8 mouse cellular contexts compared by ENCODE assay signal in genomic region chr1:58586171-58586997, GRCm38 (mm10). TPM values are rescaled to one million over a fixed set of nuclear protein-coding genes. Genes with fewer than 3 reads are reported as not detected.
A peak's percentile ranks its signal among the peaks of the same experiment; 100 is the strongest.
DNase-seq lines count a peak whose midpoint lies in the region; ATAC-seq lines count a peak whose summit lies in the region.

TSS of gene Fam126b (minus strand) at chr1:58586323.
TSS of gene Ndufb3 (plus strand) at chr1:58586384.

- H3K36me3 ChIP-seq in heart, embryonic 14.5 days (ENCODE audit: control insufficient read depth, insufficient read depth, low read length), result peaks cover 4% of the 10 kb centered on the region
- peaks cover 5% of the 10 kb centered on the region for H3K36me3 ChIP-seq in liver, embryonic 13.5 days
- no peaks in the 10 kb centered on the region for H3K36me3 ChIP-seq in stomach, embryonic 16.5 days (ENCODE audit: control insufficient read depth, insufficient read depth, low read length)

- peak; percentile 100 for ATAC-seq in erythroid progenitor cell, adult 5-6 weeks (replicated peaks; ENCODE audit: low FRiP score, poor library complexity, severe bottlenecking)
- peak; percentile 96 for ATAC-seq in heart, embryonic 14.5 days (ENCODE audit: insufficient number of reproducible peaks, insufficient read depth, low FRiP score, low read depth)
- peak; percentile 99 for ATAC-seq in liver, embryonic 13.5 days (ENCODE audit: low read depth)
- peak; percentile 97 for ATAC-seq in stomach, embryonic 16.5 days (ENCODE audit: insufficient read depth, low FRiP score)

- H3K4me2 ChIP-seq in heart, embryonic 14.5 days (ENCODE audit: low read length), result peak within 1 kb of the TSS; percentile 92
- peak within 1 kb of the TSS; percentile 87 for H3K4me2 ChIP-seq in liver, embryonic 13.5 days
- H3K4me2 ChIP-seq in stomach, embryonic 16.5 days (ENCODE audit: low read depth, low read length), result peak within 1 kb of the TSS; percentile 65

- peaks cover 0 to 14% of the 10 kb centered on the region in 2 experiments; a peak in 2 of 4 replicates for H3K4me1 ChIP-seq in heart, embryonic 14.5 days (ENCODE audit: control insufficient read depth in 2 of 2, insufficient read depth in 2 of 2, low read length in 2 of 2)
- peaks cover 15% of the 10 kb centered on the region for H3K4me1 ChIP-seq in liver, embryonic 13.5 days (replicated peaks)
- H3K4me1 ChIP-seq in stomach, embryonic 16.5 days (ENCODE audit: control insufficient read depth, insufficient read depth, low read length), result peaks cover 8% of the 10 kb centered on the region

- H3K9ac ChIP-seq in heart, embryonic 14.5 days (ENCODE audit: low read length), result peak within 1 kb of the TSS; percentile 92
- peak within 1 kb of the TSS; percentile 92 for H3K9ac ChIP-seq in liver, embryonic 13.5 days
- H3K9ac ChIP-seq in stomach, embryonic 16.5 days (ENCODE audit: low read length), result peak within 1 kb of the TSS; percentile 91

- peak within 1 kb of the TSS; percentile 65 to 95 for H3K27ac ChIP-seq in heart, embryonic 14.5 days (replicated peaks in 1 of 2; ENCODE audit: control insufficient read depth in 1 of 2, insufficient read depth in 1 of 2, low read depth in 2 of 2, low read length in 2 of 2)
- peak within 1 kb of the TSS; percentile 59 for H3K27ac ChIP-seq in liver, embryonic 13.5 days
- peak within 1 kb of the TSS; percentile 78 for H3K27ac ChIP-seq in stomach, embryonic 16.5 days (ENCODE audit: low read length)

- H3K9me3 ChIP-seq in heart, embryonic 14.5 days (ENCODE audit: control insufficient read depth, low read length), result no peaks in the 10 kb centered on the region
- H3K9me3 ChIP-seq in liver, embryonic 13.5 days (replicated peaks), result no peaks in the 10 kb centered on the region
- no peaks in the 10 kb centered on the region for H3K9me3 ChIP-seq in stomach, embryonic 16.5 days (replicated peaks; ENCODE audit: control insufficient read depth, low read length)

- peak within 1 kb of the TSS; percentile 71 to 97 for H3K4me3 ChIP-seq in heart, embryonic 14.5 days (ENCODE audit: control insufficient read depth in 1 of 2, insufficient read depth in 1 of 2, low read depth in 1 of 2, low read length in 2 of 2)
- H3K4me3 ChIP-seq in liver, embryonic 13.5 days (replicated peaks), result peak within 1 kb of the TSS; percentile 94
- H3K4me3 ChIP-seq in stomach, embryonic 16.5 days (replicated peaks; ENCODE audit: low read length), result peak within 1 kb of the TSS; percentile 89

- WGBS in heart, embryonic 14.5 days, result under 1% methylated on average over 41 of the region's 41 CpGs
- under 1% methylated on average over 41 of the region's 41 CpGs for WGBS in liver, embryonic 13.5 days (ENCODE audit: insufficient replicate concordance)
- WGBS in stomach, embryonic 16.5 days, result under 1% methylated on average over 40 of the region's 41 CpGs

- H3K27me3 ChIP-seq in heart, embryonic 14.5 days (ENCODE audit: control insufficient read depth, insufficient read depth, low read length), result no peaks in the 10 kb centered on the region
- no peaks in the 10 kb centered on the region for H3K27me3 ChIP-seq in liver, embryonic 13.5 days
- H3K27me3 ChIP-seq in stomach, embryonic 16.5 days (ENCODE audit: control insufficient read depth, insufficient read depth, low read length), result no peaks in the 10 kb centered on the region

- peak; percentile 93 for DNase-seq in CD4-positive helper T cell, adult 2 months (ENCODE audit: low read depth, low spot score)
- DNase-seq in brain, embryonic 18.5 days (ENCODE audit: low read depth, low spot score), result peak; percentile 82
- DNase-seq in kidney, postnatal 14 days, result peak; percentile 93
- peak; percentile 82 for DNase-seq in liver, embryonic 13.5 days
- peak; percentile 88 for DNase-seq in neural tube, embryonic 10.5 days (ENCODE audit: extremely low spot score, low spot score)

RNA-seq across cellular contexts. Expression of gene Fam126b, which starts in this region (rescaled TPM):
- total RNA-seq in erythroid progenitor cell, adult 5-6 weeks (2015; ENCODE audit: low replicate concordance), result 6.7 and 6.8 TPM in 2 replicates
- total RNA-seq in erythroid progenitor cell, adult 5-6 weeks (2017; ENCODE audit: low replicate concordance), result 8.3 and 11.0 TPM in 2 replicates
- 5.1 and 6.4 TPM in 2 replicates for polyA plus RNA-seq in heart, embryonic 14.5 days (2014; fragmentation: Nextera tagmentation; extraction: Ambion mirVana)
- polyA plus RNA-seq in liver, embryonic 13.5 days (2015; fragmentation: Nextera tagmentation; extraction: Ambion mirVana), result 3.6 and 3.9 TPM in 2 replicates
- 9.5 TPM in 2 replicates for polyA plus RNA-seq in stomach, embryonic 16.5 days (2015; fragmentation: Nextera tagmentation; extraction: Ambion mirVana)

RNA-seq across cellular contexts. Expression of gene Ndufb3, which starts in this region (rescaled TPM):
- total RNA-seq in erythroid progenitor cell, adult 5-6 weeks (2015; ENCODE audit: low replicate concordance), result 45.3 and 64.9 TPM in 2 replicates
- total RNA-seq in erythroid progenitor cell, adult 5-6 weeks (2017; ENCODE audit: low replicate concordance), result 20.8 and 24.1 TPM in 2 replicates
- polyA plus RNA-seq in heart, embryonic 14.5 days (2014; fragmentation: Nextera tagmentation; extraction: Ambion mirVana), result 257 and 274 TPM in 2 replicates
- polyA plus RNA-seq in liver, embryonic 13.5 days (2015; fragmentation: Nextera tagmentation; extraction: Ambion mirVana), result 127 and 129 TPM in 2 replicates
- 158 and 187 TPM in 2 replicates for polyA plus RNA-seq in stomach, embryonic 16.5 days (2015; fragmentation: Nextera tagmentation; extraction: Ambion mirVana)

Comparison
In these comparisons a context has a peak if more than half of its experiments do, and no peak if none do; other contexts are left out.
1. Peak in every context shown above with its lines: DNase-seq, ATAC-seq, H3K4me3 ChIP-seq and H3K27ac ChIP-seq.